Mouse (Mus musculus) ES-E14 (cell line): ENCODE results near the gene Acox2.

Experiments
- CHD2 ChIP-seq: IDR thresholded peaks from 2 replicates; pipeline ENCODE4 v1.6.1; 2014; ENCODE audit warnings: mild to moderate bottlenecking, low read depth, low read length, inconsistent platforms
- ZC3H11A ChIP-seq: IDR thresholded peaks from 2 replicates; pipeline ENCODE4 v1.6.1; 2012; ENCODE audit warnings: low read depth, mild to moderate bottlenecking, inconsistent platforms, low read length, borderline replicate concordance
- ZNF384 ChIP-seq: IDR thresholded peaks from 2 replicates; pipeline ENCODE4 v1.6.1; 2012; ENCODE audit warnings: low read depth, low read length, inconsistent platforms

DNA sequence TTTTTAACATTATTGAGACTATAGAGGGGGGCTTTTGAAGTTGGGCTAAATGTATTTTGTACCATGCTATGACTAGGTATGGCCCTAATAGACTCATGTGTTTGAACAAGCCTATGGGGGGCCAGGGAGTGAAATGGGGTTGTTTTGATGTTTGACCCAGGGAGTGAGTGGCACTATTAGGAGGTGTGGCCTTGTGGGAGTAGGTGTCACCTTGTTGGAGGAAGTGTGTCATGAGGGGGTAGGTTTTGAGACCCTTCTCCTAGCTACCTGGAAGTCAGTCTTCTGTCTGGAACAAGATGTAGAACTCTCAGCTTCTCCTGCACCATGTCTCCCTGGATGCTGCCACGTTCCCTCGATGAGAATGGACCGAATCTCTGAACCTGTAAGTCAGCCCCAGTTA is 68.6 kb downstream of the Acox2 start:
- TF ChIP-seq CHD2 (no peak), ZC3H11A (no peak), ZNF384 (no peak)
